In genomic region chr2:153446476-153446875, GRCm38 (mm10) we compare ENCODE assay signal across 8 mouse cellular contexts. TPM values are rescaled to one million over a fixed set of nuclear protein-coding genes. Genes with fewer than 3 reads are reported as not detected.
A peak's percentile ranks its signal among the peaks of the same experiment; 100 is the strongest.
DNase-seq lines count a peak whose midpoint lies in the region; ATAC-seq lines count a peak whose summit lies in the region.

No protein-coding gene starts in this region.

- H3K4me2 ChIP-seq in heart, embryonic 14.5 days (ENCODE audit: low read length): peak overlapping the region; percentile 100
- peak overlapping the region; percentile 90; the same call in 1 of the 2 replicates for H3K4me2 ChIP-seq in forebrain, embryonic 15.5 days (replicated peaks)

- H3K9me3 ChIP-seq in heart, embryonic 14.5 days (ENCODE audit: control insufficient read depth, low read length): no peaks in the 10 kb centered on the region
- no peaks in the 10 kb centered on the region for H3K9me3 ChIP-seq in forebrain, embryonic 15.5 days

- H3K4me3 ChIP-seq in heart, embryonic 14.5 days (ENCODE audit: control insufficient read depth in 1 of 2, insufficient read depth in 1 of 2, low read depth in 1 of 2, low read length in 2 of 2): no peak overlapping the region
- no peak overlapping the region for H3K4me3 ChIP-seq in forebrain, embryonic 15.5 days

- 21% methylated on average over 4 of the region's 4 CpGs for WGBS in heart, embryonic 14.5 days
- 21% methylated on average over 4 of the region's 4 CpGs for WGBS in forebrain, embryonic 15.5 days

- peak overlapping the region; percentile 94 for H3K9ac ChIP-seq in heart, embryonic 14.5 days (ENCODE audit: low read length)
- H3K9ac ChIP-seq in forebrain, embryonic 15.5 days (replicated peaks): no peak overlapping the region

- H3K36me3 ChIP-seq in heart, embryonic 14.5 days (ENCODE audit: control insufficient read depth, insufficient read depth, low read length): no peaks in the 10 kb centered on the region
- no peaks in the 10 kb centered on the region for H3K36me3 ChIP-seq in forebrain, embryonic 15.5 days

- no peak for DNase-seq in heart, adult 18-20 months
- DNase-seq in embryo, embryonic 10 days (ENCODE audit: low spot score): peak; percentile 73
- peak; percentile 56 for DNase-seq in mesoderm, embryonic 11.5 days (ENCODE audit: low read depth, low spot score)
- DNase-seq in thymus, postnatal 25 days: no peak
- no peak for DNase-seq in thymus, postnatal 4 days

- peaks cover 13 to 35% of the 10 kb centered on the region in 2 experiments for H3K4me1 ChIP-seq in heart, embryonic 14.5 days (ENCODE audit: control insufficient read depth in 2 of 2, insufficient read depth in 2 of 2, low read length in 2 of 2)
- H3K4me1 ChIP-seq in forebrain, embryonic 15.5 days: peaks cover 28% of the 10 kb centered on the region

- no peak for ATAC-seq in heart, embryonic 14.5 days (ENCODE audit: insufficient number of reproducible peaks, insufficient read depth, low FRiP score, low read depth)
- no peak for ATAC-seq in forebrain, embryonic 15.5 days (replicated peaks)
- no peak for ATAC-seq in megakaryocyte, adult 5-6 weeks (ENCODE audit: poor library complexity, severe bottlenecking)

- H3K27me3 ChIP-seq in heart, embryonic 14.5 days (ENCODE audit: control insufficient read depth, insufficient read depth, low read length): no peaks in the 10 kb centered on the region
- no peaks in the 10 kb centered on the region for H3K27me3 ChIP-seq in forebrain, embryonic 15.5 days

- H3K27ac ChIP-seq in heart, embryonic 14.5 days (replicated peaks in 1 of 2; ENCODE audit: control insufficient read depth in 1 of 2, insufficient read depth in 1 of 2, low read depth in 2 of 2, low read length in 2 of 2): peak overlapping the region in 1 of 2 experiments; percentile 21; a peak in 1 of 4 replicates
- peak overlapping the region; percentile 97 for H3K27ac ChIP-seq in forebrain, embryonic 15.5 days (replicated peaks)

RNA-seq across cellular contexts. Expression of gene 4930404H24Rik, which starts 46.1 kb away (rescaled TPM):
- not detected in 2 replicates for polyA plus RNA-seq in heart, embryonic 14.5 days (2014; fragmentation: Nextera tagmentation; extraction: Ambion mirVana)
- not detected for total RNA-seq in heart, adult 18-20 months (2021)
- polyA plus RNA-seq in forebrain, embryonic 15.5 days (2015; fragmentation: Nextera tagmentation; extraction: Ambion mirVana): not detected in 2 replicates
- total RNA-seq in megakaryocyte, adult 5-6 weeks (2015): not detected in 2 replicates
- total RNA-seq in megakaryocyte, adult 5-6 weeks (2017): not detected in 2 replicates

Comparison
In these comparisons a context has a peak if more than half of its experiments do, and no peak if none do; other contexts are left out.
1. DNase-seq: peak in embryo, embryonic 10 days (single experiment) and mesoderm, embryonic 11.5 days (single experiment); none in heart, adult 18-20 months (0 of 2), thymus, postnatal 25 days (single experiment) and thymus, postnatal 4 days (single experiment).